Mouse (Mus musculus): ENCODE measurements at regions not wholly inside any gene's neighbourhood (a gene's known extent, or its start where the extent isn't known, plus 50 kb on each side); places are given as distances from the start of the nearest gene placed in this dataset.

DNA sequence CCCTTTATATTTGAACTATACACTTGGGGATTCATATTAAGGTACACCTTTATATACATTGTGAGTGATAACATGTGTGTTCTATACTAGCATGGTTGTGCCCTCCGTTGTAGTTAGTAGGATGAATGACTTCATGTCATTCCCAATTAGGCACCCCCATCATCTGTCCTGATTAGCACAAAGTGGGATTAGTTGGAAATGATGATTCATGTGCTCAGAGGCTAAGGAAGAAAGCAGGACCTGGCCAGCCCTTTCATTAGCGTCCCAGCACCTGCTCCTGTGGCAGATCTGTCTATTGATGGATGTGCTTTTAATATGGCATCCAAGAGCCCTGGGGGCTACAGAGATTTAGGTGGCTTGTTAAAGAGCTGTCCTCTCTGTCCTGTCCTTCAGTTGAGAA, 119.3 kb upstream of the Tenm2 start:
- Histone ChIP-seq H3K27ac (peak overlapping the region; percentile 45; the same call in 1 of the 2 replicates), H3K27me3 (ENCODE audit: insufficient read depth, poor library complexity, severe bottlenecking) (no peaks in the 10 kb centered on the region), H3K4me3 (no peak overlapping the region), H3K36me3 (no peaks in the 10 kb centered on the region), H3K9me3 (no peaks in the 10 kb centered on the region), H3K4me1 (replicated peaks) (no peaks in the 10 kb centered on the region)
- DNase-seq (ENCODE audit: low spot score), result peak; percentile 18
- WGBS, result 65% methylated on average over 2 of the region's 2 CpGs

DNA sequence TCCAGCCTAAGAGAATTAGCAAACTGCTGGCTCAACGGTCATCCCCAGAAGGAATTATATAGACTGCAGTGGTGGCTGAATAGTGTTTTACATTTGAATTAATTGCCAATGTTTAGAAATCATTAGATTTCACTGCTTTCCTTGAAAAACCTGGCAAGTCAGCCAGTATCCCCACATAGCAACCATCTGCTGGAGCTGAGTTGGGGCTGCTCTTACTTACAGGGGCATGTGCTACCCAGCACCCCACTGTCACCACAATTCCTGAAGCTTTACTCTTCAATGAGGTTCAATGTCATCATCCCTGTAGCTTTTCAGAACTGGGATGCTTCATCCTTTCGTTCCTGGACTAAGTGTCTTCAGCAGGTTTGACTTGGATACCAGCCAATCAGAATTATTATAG, 73.9 kb upstream of the Tenm2 start:
- Histone ChIP-seq H3K36me3 (no peaks in the 10 kb centered on the region), H3K27me3 (ENCODE audit: insufficient read depth, poor library complexity, severe bottlenecking) (no peaks in the 10 kb centered on the region), H3K9me3 (no peaks in the 10 kb centered on the region), H3K4me3 (no peak overlapping the region), H3K4me1 (replicated peaks) (no peaks in the 10 kb centered on the region), H3K27ac (no peak overlapping the region)
- DNase-seq (ENCODE audit: low spot score), result no peak
- 83% methylated on average over 2 of the region's 2 CpGs for WGBS

DNA sequence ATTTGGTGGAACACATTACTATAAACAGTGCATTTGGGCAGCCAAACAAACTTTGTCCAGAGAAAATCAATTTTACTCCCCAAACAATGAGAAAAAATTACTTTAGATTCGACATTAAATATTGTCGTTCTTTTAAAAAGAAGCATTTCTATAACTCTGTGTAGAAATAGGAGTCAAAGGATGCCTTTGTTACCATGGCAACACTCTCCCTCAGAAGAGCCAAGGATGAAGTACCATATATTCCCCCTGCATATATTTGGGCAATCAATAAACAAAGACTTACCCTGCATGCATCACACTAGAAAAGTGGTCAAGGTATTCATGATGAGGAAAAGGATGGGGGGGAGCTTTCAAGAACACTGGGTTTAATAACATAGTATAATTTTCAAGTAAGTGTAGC, 70.9 kb upstream of the Tenm2 start:
- WGBS, result 85% methylated on average over 2 of the region's 2 CpGs

More for the DNA sequence above, 70.9 kb upstream of the Tenm2 start:
- DNase-seq (ENCODE audit: low spot score), result no peak
- Histone ChIP-seq H3K27ac (no peak overlapping the region), H3K9me3 (no peaks in the 10 kb centered on the region), H3K4me3 (no peak overlapping the region), H3K4me1 (replicated peaks) (no peaks in the 10 kb centered on the region), H3K27me3 (ENCODE audit: insufficient read depth, poor library complexity, severe bottlenecking) (no peaks in the 10 kb centered on the region), H3K36me3 (no peaks in the 10 kb centered on the region)

All from hindbrain, embryonic 10.5 days (tissue).